In the genomic region with DNA sequence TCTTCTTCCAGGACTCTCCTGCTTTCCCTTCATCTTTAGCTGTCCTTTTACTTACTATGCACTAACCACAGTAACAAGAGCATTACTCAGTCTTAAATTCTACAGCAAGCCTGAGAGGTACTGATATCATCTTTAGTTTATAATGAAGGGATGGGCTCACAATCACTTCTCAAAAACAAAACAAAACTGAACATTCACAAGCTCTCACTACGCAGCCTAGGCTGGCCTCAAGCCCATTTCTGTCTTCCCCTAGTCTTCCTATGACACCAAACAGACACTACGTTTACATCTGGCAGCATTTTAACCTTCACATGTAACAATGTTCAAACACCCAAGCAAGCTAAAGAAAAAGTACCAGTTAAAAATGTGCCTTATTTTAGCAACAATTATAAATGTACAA, we compare ENCODE assay signal across 8 mouse cellular contexts. TPM values are rescaled to one million over a fixed set of nuclear protein-coding genes. Genes with fewer than 3 reads are reported as not detected.
A peak's percentile ranks its signal among the peaks of the same experiment; 100 is the strongest.
DNase-seq lines count a peak whose midpoint lies in the region; ATAC-seq lines count a peak whose summit lies in the region.

No protein-coding gene starts in this region.

- DNase-seq in liver, embryonic 11.5 days (ENCODE audit: low spot score), result no peak
- no peak for DNase-seq in liver
- no peak for DNase-seq in adrenal gland, postnatal 14 days
- no peak for DNase-seq in cerebellum, postnatal 25 days
- DNase-seq in ovary, postnatal 14 days (ENCODE audit: low spot score), result no peak

- WGBS in liver, embryonic 11.5 days, result 36% methylated on average over 2 of the region's 2 CpGs
- 42% methylated on average over 2 of the region's 2 CpGs for WGBS in forebrain, embryonic 13.5 days
- WGBS in liver, embryonic 15.5 days (ENCODE audit: insufficient replicate concordance), result 30% methylated on average over 2 of the region's 2 CpGs
- 12% methylated on average over 2 of the region's 2 CpGs for WGBS in stomach, embryonic 14.5 days

- no peaks in the 10 kb centered on the region for H3K27me3 ChIP-seq in liver, embryonic 11.5 days (replicated peaks; ENCODE audit: control insufficient read depth, insufficient read depth, low read length)
- H3K27me3 ChIP-seq in forebrain, embryonic 13.5 days, result no peaks in the 10 kb centered on the region
- no peaks in the 10 kb centered on the region for H3K27me3 ChIP-seq in liver, embryonic 15.5 days
- no peaks in the 10 kb centered on the region for H3K27me3 ChIP-seq in stomach, embryonic 14.5 days (ENCODE audit: control insufficient read depth, insufficient read depth, low read length)

- peak overlapping the region; percentile 99; the same call in 1 of the 2 replicates for H3K9ac ChIP-seq in liver, embryonic 11.5 days (ENCODE audit: low read depth, low read length)
- H3K9ac ChIP-seq in forebrain, embryonic 13.5 days, result peak overlapping the region; percentile 99
- H3K9ac ChIP-seq in liver, embryonic 15.5 days, result peak overlapping the region; percentile 91
- H3K9ac ChIP-seq in stomach, embryonic 14.5 days (replicated peaks; ENCODE audit: low read depth, low read length), result peak overlapping the region; percentile 99; the same call in 1 of the 2 replicates

- H3K36me3 ChIP-seq in liver, embryonic 11.5 days (ENCODE audit: control insufficient read depth, insufficient read depth, low read length), result no peaks in the 10 kb centered on the region
- H3K36me3 ChIP-seq in forebrain, embryonic 13.5 days (ENCODE audit: poor library complexity, severe bottlenecking), result peaks cover 5% of the 10 kb centered on the region; the same call in 1 of the 2 replicates
- H3K36me3 ChIP-seq in liver, embryonic 15.5 days (replicated peaks), result no peaks in the 10 kb centered on the region
- no peaks in the 10 kb centered on the region for H3K36me3 ChIP-seq in stomach, embryonic 14.5 days (ENCODE audit: control insufficient read depth, insufficient read depth, low read length)

- H3K4me1 ChIP-seq in liver, embryonic 11.5 days (replicated peaks; ENCODE audit: control insufficient read depth, insufficient read depth, low read length), result peaks cover 34% of the 10 kb centered on the region
- H3K4me1 ChIP-seq in forebrain, embryonic 13.5 days, result peaks cover 36% of the 10 kb centered on the region
- peaks cover 52% of the 10 kb centered on the region for H3K4me1 ChIP-seq in liver, embryonic 15.5 days (replicated peaks)
- H3K4me1 ChIP-seq in stomach, embryonic 14.5 days (ENCODE audit: control insufficient read depth, insufficient read depth, low read length), result peaks cover 20% of the 10 kb centered on the region

- ATAC-seq in liver, embryonic 11.5 days (replicated peaks; ENCODE audit: low FRiP score), result no peak
- no peak for ATAC-seq in forebrain, embryonic 13.5 days
- no peak for ATAC-seq in liver, embryonic 15.5 days (ENCODE audit: insufficient read depth)
- ATAC-seq in stomach, embryonic 14.5 days (ENCODE audit: insufficient number of reproducible peaks, insufficient read depth, low FRiP score, low read depth), result no peak

- H3K4me3 ChIP-seq in liver, embryonic 11.5 days (ENCODE audit: low read depth, low read length), result peak overlapping the region; percentile 98
- H3K4me3 ChIP-seq in forebrain, embryonic 13.5 days, result peak overlapping the region; percentile 98
- peak overlapping the region; percentile 94 for H3K4me3 ChIP-seq in liver, embryonic 15.5 days (replicated peaks)
- peak overlapping the region; percentile 98 for H3K4me3 ChIP-seq in stomach, embryonic 14.5 days (ENCODE audit: low read depth, low read length)

- H3K9me3 ChIP-seq in liver, embryonic 11.5 days (ENCODE audit: control insufficient read depth, low read length), result no peaks in the 10 kb centered on the region
- H3K9me3 ChIP-seq in forebrain, embryonic 13.5 days (replicated peaks), result no peaks in the 10 kb centered on the region
- no peaks in the 10 kb centered on the region for H3K9me3 ChIP-seq in liver, embryonic 15.5 days (replicated peaks)
- no peaks in the 10 kb centered on the region for H3K9me3 ChIP-seq in stomach, embryonic 14.5 days (ENCODE audit: control insufficient read depth, low read depth, low read length)

- no peak overlapping the region for H3K27ac ChIP-seq in liver, embryonic 11.5 days (ENCODE audit: low read depth, low read length)
- H3K27ac ChIP-seq in forebrain, embryonic 13.5 days, result no peak overlapping the region
- no peak overlapping the region for H3K27ac ChIP-seq in liver, embryonic 15.5 days (replicated peaks)
- no peak overlapping the region for H3K27ac ChIP-seq in stomach, embryonic 14.5 days (ENCODE audit: low read length)

- H3K4me2 ChIP-seq in liver, embryonic 11.5 days, result peak overlapping the region; percentile 89
- H3K4me2 ChIP-seq in forebrain, embryonic 13.5 days, result peak overlapping the region; percentile 85
- H3K4me2 ChIP-seq in liver, embryonic 15.5 days, result peak overlapping the region; percentile 84
- peak overlapping the region; percentile 89 for H3K4me2 ChIP-seq in stomach, embryonic 14.5 days (replicated peaks; ENCODE audit: low read depth, low read length)

RNA-seq across cellular contexts. Expression of a gene that starts 1.9 kb away (rescaled TPM):
- 88.6 and 103 TPM in 2 replicates for polyA plus RNA-seq in liver, embryonic 11.5 days (2014; fragmentation: Nextera tagmentation; extraction: Ambion mirVana)
- 174 and 175 TPM in 2 replicates for polyA plus RNA-seq in forebrain, embryonic 13.5 days (2015; fragmentation: Nextera tagmentation; extraction: Ambion mirVana)
- polyA plus RNA-seq in liver, embryonic 15.5 days (2015; fragmentation: Nextera tagmentation; extraction: Ambion mirVana), result 32.9 and 33.4 TPM in 2 replicates
- 203 and 211 TPM in 2 replicates for polyA plus RNA-seq in stomach, embryonic 14.5 days (2014; fragmentation: Nextera tagmentation; extraction: Ambion mirVana)
- 161 and 178 TPM in 2 replicates for total RNA-seq in adrenal gland, postnatal 14 days (2021)
